Mouse (Mus musculus): ENCODE data around the gene Klk14. TPM values are rescaled to one million over a fixed set of nuclear protein-coding genes. Genes with fewer than 3 reads are reported as not detected.

Klk14 gene
- polyA plus RNA-seq, 1 experiment, result 56.2 TPM

DNA sequence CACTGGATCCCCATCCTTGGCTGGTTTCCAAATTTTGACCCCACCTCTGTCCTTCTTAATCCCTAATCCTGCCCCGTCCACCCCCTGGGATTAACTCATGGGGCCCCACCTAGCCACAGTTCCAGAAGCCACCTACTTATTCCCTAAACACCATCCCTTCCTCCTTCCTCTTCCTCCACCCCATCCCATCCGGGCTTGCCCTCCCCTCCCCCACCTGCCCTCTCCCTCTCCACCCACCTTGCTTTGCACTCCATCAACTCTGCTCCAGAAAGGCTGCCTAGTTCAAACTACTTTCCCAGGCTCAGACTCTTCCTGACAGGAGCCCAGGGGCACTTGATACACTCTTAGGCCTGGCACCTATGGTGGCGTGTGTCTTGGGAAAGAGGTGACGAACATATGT lies 22.0 kb downstream of the Klk14 start, which contains the start of gene Klk13:
TSS of gene Klk13 (plus strand) at position 301 of the 400 bp plus-strand sequence.
- 49% methylated on average over 4 of the region's 4 CpGs for WGBS
- no peak within 1 kb of the TSS for H3K4me3 ChIP-seq (replicated peaks; ENCODE audit: extremely low read depth, low read depth, low read length)
- peaks cover 5% of the 10 kb centered on the region; the same call in 1 of the 2 replicates for H3K4me1 ChIP-seq (ENCODE audit: control insufficient read depth, insufficient read depth, low read length)
- TF ChIP-seq POLR2A (IDR thresholded peaks at IDR 0.05; ENCODE audit: borderline replicate concordance, extremely low read depth, low read depth, low read length) (no peak), CTCF (IDR thresholded peaks at IDR 0.05; ENCODE audit: insufficient read depth, low read length) (no peak)
- no peak for DNase-seq

DNA sequence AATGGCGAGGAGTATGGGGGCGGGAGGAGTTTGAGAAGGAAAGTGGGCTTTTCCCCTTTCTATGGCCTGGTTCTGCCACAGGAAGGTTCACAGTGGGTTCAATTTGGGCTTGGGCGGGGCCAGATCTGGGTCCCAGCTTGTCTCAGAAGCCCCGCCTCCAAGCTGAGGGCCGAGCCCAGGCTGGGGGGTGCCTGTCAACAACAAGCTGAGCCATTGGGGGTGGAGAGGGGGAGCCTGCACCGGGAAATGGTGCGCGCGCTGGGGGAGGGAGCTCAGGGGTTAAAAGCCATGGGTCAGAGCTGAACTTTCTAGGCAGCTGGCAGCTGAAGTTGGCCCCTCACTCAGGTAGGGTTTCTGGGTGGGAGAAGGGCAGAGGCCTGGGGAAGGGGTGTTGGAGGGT lies 22.7 kb downstream of the Klk14 start:
- H3K4me3 ChIP-seq (replicated peaks; ENCODE audit: extremely low read depth, low read depth, low read length), result no peak overlapping the region
- H3K4me1 ChIP-seq (ENCODE audit: control insufficient read depth, insufficient read depth, low read length), result peaks cover 5% of the 10 kb centered on the region; the same call in 1 of the 2 replicates
- no peak for TF ChIP-seq CTCF (IDR thresholded peaks at IDR 0.05; ENCODE audit: insufficient read depth, low read length)
- TF ChIP-seq POLR2A (IDR thresholded peaks at IDR 0.05; ENCODE audit: borderline replicate concordance, extremely low read depth, low read depth, low read length), result no peak
- 12% methylated on average over 9 of the region's 9 CpGs for WGBS
- peak; percentile 12 for DNase-seq

GRCm38 (mm10) chr7:43713741-43714351 lies 23.6 kb downstream of the Klk14 start:
- H3K4me3 ChIP-seq (replicated peaks; ENCODE audit: extremely low read depth, low read depth, low read length), result no peak overlapping the region
- DNase-seq, result peak; percentile 55
- peaks cover 5% of the 10 kb centered on the region; the same call in 1 of the 2 replicates for H3K4me1 ChIP-seq (ENCODE audit: control insufficient read depth, insufficient read depth, low read length)
- WGBS, result 10% methylated on average over 19 of the region's 19 CpGs
- no peak for TF ChIP-seq CTCF (IDR thresholded peaks at IDR 0.05; ENCODE audit: insufficient read depth, low read length)
- no peak for TF ChIP-seq POLR2A (IDR thresholded peaks at IDR 0.05; ENCODE audit: borderline replicate concordance, extremely low read depth, low read depth, low read length)

Other genes starting within 250 kb of the Klk14 start
- gene Cldnd2, start 249.6 kb upstream of the Klk14 start, polyA plus RNA-seq (2012; rRNA removed), result not detected in 2 replicates
- gene Etfb, start 246.3 kb upstream of the Klk14 start, polyA plus RNA-seq (2012; rRNA removed), result 71.4 and 105 TPM in 2 replicates
- gene Gm45233, start 246.3 kb upstream of the Klk14 start, polyA plus RNA-seq (2012; rRNA removed), result 1.2 and 1.5 TPM in 2 replicates
- 6.6 and 14.2 TPM in 2 replicates for gene Vsig10l, start 227.3 kb upstream of the Klk14 start, polyA plus RNA-seq (2012; rRNA removed)
- gene Iglon5, start 200.3 kb upstream of the Klk14 start, polyA plus RNA-seq (2012; rRNA removed), result 0.85 and 1.0 TPM in 2 replicates
- gene 4931406B18Rik, start 184.5 kb upstream of the Klk14 start, polyA plus RNA-seq (2012; rRNA removed), result not detected in 2 replicates
- gene Cd33, start 146.0 kb upstream of the Klk14 start, polyA plus RNA-seq (2012; rRNA removed), result 11.6 and 15.3 TPM in 2 replicates
- 1.6 and 1.8 TPM in 2 replicates for gene Zfp658, start 128.2 kb upstream of the Klk14 start, polyA plus RNA-seq (2012; rRNA removed)
- 2.0 and 2.5 TPM in 2 replicates for gene Zfp719, start 110.8 kb upstream of the Klk14 start, polyA plus RNA-seq (2012; rRNA removed)
- 0.09 TPM in 1 of 2 replicates, not detected in the other for gene Zfp819, start 83.2 kb upstream of the Klk14 start, polyA plus RNA-seq (2012; rRNA removed)
- gene Ceacam18, start 55.7 kb upstream of the Klk14 start, polyA plus RNA-seq (2012; rRNA removed), result not detected in 2 replicates
- 4.8 and 7.0 TPM in 2 replicates for gene Siglece, start 30.3 kb upstream of the Klk14 start, polyA plus RNA-seq (2012; rRNA removed)
- 9.8 and 11.5 TPM in 2 replicates for gene Ctu1, start 18.4 kb upstream of the Klk14 start, polyA plus RNA-seq (2012; rRNA removed)
- 8.4 and 35.6 TPM in 2 replicates for gene Klk13, start 22.1 kb downstream of the Klk14 start, polyA plus RNA-seq (2012; rRNA removed)
- 5.8 TPM in 1 of 2 replicates, not detected in the other for gene Klk12, start 78.5 kb downstream of the Klk14 start, polyA plus RNA-seq (2012; rRNA removed)
- gene Klk11, start 84.2 kb downstream of the Klk14 start, polyA plus RNA-seq (2012; rRNA removed), result 3.2 and 26.4 TPM in 2 replicates
- 1.7 and 117 TPM in 2 replicates for gene Klk10, start 90.6 kb downstream of the Klk14 start, polyA plus RNA-seq (2012; rRNA removed)
- 11.6 TPM in 1 of 2 replicates, not detected in the other for gene Klk9, start 101.5 kb downstream of the Klk14 start, polyA plus RNA-seq (2012; rRNA removed)
- 14.5 and 23.8 TPM in 2 replicates for gene Klk8, start 107.2 kb downstream of the Klk14 start, polyA plus RNA-seq (2012; rRNA removed)
- gene Klk7, start 120.9 kb downstream of the Klk14 start, polyA plus RNA-seq (2012; rRNA removed), result 4.6 TPM in 1 of 2 replicates, not detected in the other
- 0.13 TPM in 1 of 2 replicates, not detected in the other for gene Klk6, start 134.1 kb downstream of the Klk14 start, polyA plus RNA-seq (2012; rRNA removed)
- gene Klk5, start 151.6 kb downstream of the Klk14 start, polyA plus RNA-seq (2012; rRNA removed), result 2.7 TPM in 1 of 2 replicates, not detected in the other
- not detected in 2 replicates for gene Klk4, start 190.7 kb downstream of the Klk14 start, polyA plus RNA-seq (2012; rRNA removed)
- not detected in 2 replicates for gene Klk15, start 243.3 kb downstream of the Klk14 start, polyA plus RNA-seq (2012; rRNA removed)